Mouse (Mus musculus) ES-E14 (cell line): Measurements from ENCODE around the gene Myh10. TPM values are rescaled to one million over a fixed set of nuclear protein-coding genes. Genes with fewer than 3 reads are reported as not detected.
A peak's percentile ranks its signal among the peaks of the same experiment; 100 is the strongest.

Source experiments
- DNase-seq: peaks from one replicate; pipeline ENCODE4 v3.0.0-alpha.2; 2013; ENCODE audit warnings: low read depth, low spot score
- H3K27ac ChIP-seq: 2 replicates; pipeline ENCODE4 v1.5.1; 2012; ENCODE audit warnings: low read depth, mild to moderate bottlenecking, low read length, moderate library complexity, mixed read lengths; ENCODE audit not compliant: poor library complexity, insufficient read depth, severe bottlenecking
- H3K36me3 ChIP-seq: 2 replicates; pipeline ENCODE4 v1.6.1; 2012; ENCODE audit warnings: mild to moderate bottlenecking, low read length, moderate library complexity, mixed read lengths; ENCODE audit not compliant: control insufficient read depth, poor library complexity, insufficient read depth, severe bottlenecking
- H3K4me1 ChIP-seq, 2 experiments: fragments of 150-350 bp in 1 of 2; sonication (generic) in 1 of 2; 2 replicates each; pipeline ENCODE4 v1.6.1; 2012; ENCODE audit warnings: low read length in 2 of 2, mild to moderate bottlenecking in 1 of 2, mixed read lengths in 1 of 2; ENCODE audit not compliant: control insufficient read depth in 2 of 2, insufficient read depth in 2 of 2, poor library complexity in 1 of 2
- H3K4me3 ChIP-seq, 2 experiments: fragments of 150-350 bp in 1 of 2; sonication (generic) in 1 of 2; 2 replicates each; pipeline ENCODE4 v1.5.1; 2012; ENCODE audit warnings: low read length in 2 of 2, low read depth in 1 of 2, mild to moderate bottlenecking in 1 of 2, mixed read lengths in 1 of 2; ENCODE audit not compliant: insufficient read depth in 1 of 2, poor library complexity in 1 of 2, severe bottlenecking in 1 of 2
- H3K9ac ChIP-seq: 2 replicates; pipeline ENCODE4 v1.6.1; 2012; ENCODE audit warnings: low read depth, mild to moderate bottlenecking, low read length, mixed read lengths; ENCODE audit not compliant: poor library complexity, insufficient read depth, severe bottlenecking
- H3K9me3 ChIP-seq: fragments of 150-350 bp; sonication (generic); 2 replicates; pipeline ENCODE4 v1.6.1; 2012; ENCODE audit warnings: low read depth, mild to moderate bottlenecking, low read length; ENCODE audit not compliant: control insufficient read depth, insufficient read depth
- CHD2 ChIP-seq: IDR thresholded peaks from 2 replicates; pipeline ENCODE4 v1.6.1; 2014; ENCODE audit warnings: mild to moderate bottlenecking, low read depth, low read length, inconsistent platforms
- HCFC1 ChIP-seq: IDR thresholded peaks from 2 replicates; pipeline ENCODE4 v1.6.1; 2012; ENCODE audit warnings: low read length, inconsistent platforms, borderline replicate concordance; ENCODE audit not compliant: insufficient read depth
- MAFK ChIP-seq: IDR thresholded peaks from 2 replicates; pipeline ENCODE4 v1.6.1; 2014; ENCODE audit warnings: mild to moderate bottlenecking, low read depth, low read length, inconsistent platforms; ENCODE audit not compliant: insufficient read depth
- ZC3H11A ChIP-seq: IDR thresholded peaks from 2 replicates; pipeline ENCODE4 v1.6.1; 2012; ENCODE audit warnings: low read depth, mild to moderate bottlenecking, inconsistent platforms, low read length, borderline replicate concordance
- ZNF384 ChIP-seq: IDR thresholded peaks from 2 replicates; pipeline ENCODE4 v1.6.1; 2012; ENCODE audit warnings: low read depth, low read length, inconsistent platforms
- in situ Hi-C, 2 experiments: fragments of 600-800 bp; cut with MboI; formaldehyde crosslinking; loops; one replicate each; pipeline ENCODE4 v1.15.1; 2025; ENCODE audit warnings: low sequenced_read_pairs in 2 of 2, inconsistent platforms in 1 of 2; ENCODE audit not compliant: unreplicated experiment in 2 of 2
- total RNA-seq: library from RNA; depleted of rRNA; stranded (reverse); fragments of 300-350 nt; gene quantifications from 2 replicates; pipeline ENCODE4 v1.2.3, GENCODE M21; 2012

Myh10 gene
- total RNA-seq, 1 experiment = 107 TPM

GRCm38 (mm10) chr11:68719096-68719648, 27.8 kb downstream of the Myh10 start:
- Histone ChIP-seq H3K9ac (no peak overlapping the region), H3K4me3 (no peak overlapping the region), H3K27ac (no peak overlapping the region), H3K36me3 (peaks cover 4% of the 10 kb centered on the region; the same call in 1 of the 2 replicates), H3K4me1 (no peaks in the 10 kb centered on the region), H3K9me3 (no peaks in the 10 kb centered on the region)
- DNase-seq = no peak
- in situ Hi-C loops = no loop called here
- no peak for TF ChIP-seq HCFC1
- TF ChIP-seq CHD2 = no peak
- TF ChIP-seq ZNF384 = no peak
- no peak for TF ChIP-seq ZC3H11A
- TF ChIP-seq MAFK = no peak

GRCm38 (mm10) chr11:68719774-68720173, 28.4 kb downstream of the Myh10 start:
- DNase-seq = no peak
- Histone ChIP-seq H3K4me1 (no peaks in the 10 kb centered on the region), H3K9ac (no peak overlapping the region), H3K27ac (no peak overlapping the region), H3K36me3 (peaks cover 4% of the 10 kb centered on the region; the same call in 1 of the 2 replicates), H3K4me3 (no peak overlapping the region), H3K9me3 (no peaks in the 10 kb centered on the region)
- in situ Hi-C loops = no loop called here
- TF ChIP-seq MAFK = no peak
- no peak for TF ChIP-seq HCFC1
- no peak for TF ChIP-seq ZNF384
- TF ChIP-seq CHD2 = no peak
- TF ChIP-seq ZC3H11A = no peak

- Histone ChIP-seq H3K9ac (no peak overlapping the region), H3K27ac (no peak overlapping the region), H3K4me1 (no peaks in the 10 kb centered on the region), H3K4me3 (no peak overlapping the region), H3K36me3 (peaks cover 4% of the 10 kb centered on the region; the same call in 1 of the 2 replicates), H3K9me3 (no peaks in the 10 kb centered on the region)
- TF ChIP-seq CHD2 (no peak), ZC3H11A (no peak), ZNF384 (no peak), MAFK (no peak), HCFC1 (no peak)
- peak; percentile 20 for DNase-seq
- in situ Hi-C loops = no loop called here
These were observed 32.8 kb downstream of the Myh10 start for GRCm38 (mm10) chr11:68724117-68724516.

- no peak for DNase-seq
- in situ Hi-C loops = no loop called here
- H3K9ac ChIP-seq = no peak overlapping the region
- no peak overlapping the region for H3K27ac ChIP-seq
- H3K36me3 ChIP-seq = peaks cover 2% of the 10 kb centered on the region; the same call in 1 of the 2 replicates
- H3K4me1 ChIP-seq = no peaks in the 10 kb centered on the region
- TF ChIP-seq MAFK (no peak), ZNF384 (no peak), ZC3H11A (no peak), HCFC1 (no peak), CHD2 (no peak)
- no peaks in the 10 kb centered on the region for H3K9me3 ChIP-seq
- no peak overlapping the region for H3K4me3 ChIP-seq
These were observed 37.3 kb downstream of the Myh10 start for GRCm38 (mm10) chr11:68728693-68729092.

GRCm38 (mm10) chr11:68730792-68731191, 39.4 kb downstream of the Myh10 start:
- H3K9me3 ChIP-seq = no peaks in the 10 kb centered on the region
- no peak overlapping the region for H3K27ac ChIP-seq
- in situ Hi-C loops = no loop called here
- H3K4me3 ChIP-seq = no peak overlapping the region
- H3K9ac ChIP-seq = no peak overlapping the region
- TF ChIP-seq CHD2 (no peak), MAFK (no peak), HCFC1 (no peak), ZC3H11A (no peak), ZNF384 (no peak)
- no peak for DNase-seq
- peaks cover 2% of the 10 kb centered on the region; the same call in 1 of the 2 replicates for H3K36me3 ChIP-seq
- H3K4me1 ChIP-seq = no peaks in the 10 kb centered on the region
